Mouse (Mus musculus): ENCODE measurements at regions not wholly inside any gene's neighbourhood (a gene's known extent, or its start where the extent isn't known, plus 50 kb on each side); places are given as distances from the start of the nearest gene placed in this dataset.

- Histone ChIP-seq H3K27ac (ENCODE audit: low read depth, low read length) (no peak overlapping the region), H3K4me3 (ENCODE audit: low read depth, low read length) (no peak overlapping the region), H3K4me2 (ENCODE audit: low read depth) (no peak overlapping the region), H3K4me1 (ENCODE audit: control insufficient read depth, insufficient read depth, low read length) (no peaks in the 10 kb centered on the region; the same call in 1 of the 2 replicates), H3K27me3 (ENCODE audit: control insufficient read depth, insufficient read depth, low read length) (no peaks in the 10 kb centered on the region), H3K9me3 (ENCODE audit: control insufficient read depth, low read length) (no peaks in the 10 kb centered on the region), H3K9ac (ENCODE audit: low read length) (no peak overlapping the region), H3K36me3 (ENCODE audit: control insufficient read depth, insufficient read depth, low read length) (no peaks in the 10 kb centered on the region)
- DNase-seq (ENCODE audit: low spot score) = no peak
- 88% methylated on average over 5 of the region's 5 CpGs for WGBS
- no peak for ATAC-seq (ENCODE audit: insufficient read depth, low FRiP score, low TSS enrichment)
Observed at GRCm38 (mm10) chr16:44621573-44621972, 62.9 kb upstream of the Boc start.

GRCm38 (mm10) chr16:44620536-44620935 lies 61.8 kb upstream of the Boc start:
- ATAC-seq (ENCODE audit: insufficient read depth, low FRiP score, low TSS enrichment) (no peak), DNase-seq (ENCODE audit: low spot score) (no peak)
- Histone ChIP-seq H3K4me2 (ENCODE audit: low read depth) (no peak overlapping the region), H3K27me3 (ENCODE audit: control insufficient read depth, insufficient read depth, low read length) (no peaks in the 10 kb centered on the region), H3K4me1 (ENCODE audit: control insufficient read depth, insufficient read depth, low read length) (peaks cover 3% of the 10 kb centered on the region; the same call in 1 of the 2 replicates), H3K9ac (ENCODE audit: low read length) (no peak overlapping the region), H3K9me3 (ENCODE audit: control insufficient read depth, low read length) (no peaks in the 10 kb centered on the region), H3K4me3 (ENCODE audit: low read depth, low read length) (no peak overlapping the region), H3K27ac (ENCODE audit: low read depth, low read length) (no peak overlapping the region), H3K36me3 (ENCODE audit: control insufficient read depth, insufficient read depth, low read length) (no peaks in the 10 kb centered on the region)
- 93% methylated on average over 2 of the region's 2 CpGs for WGBS

GRCm38 (mm10) chr16:44619476-44620103 lies 60.9 kb upstream of the Boc start:
- Histone ChIP-seq H3K27me3 (ENCODE audit: control insufficient read depth, insufficient read depth, low read length) (no peaks in the 10 kb centered on the region), H3K4me1 (ENCODE audit: control insufficient read depth, insufficient read depth, low read length) (peaks cover 7% of the 10 kb centered on the region; the same call in 1 of the 2 replicates), H3K9me3 (ENCODE audit: control insufficient read depth, low read length) (no peaks in the 10 kb centered on the region), H3K4me3 (ENCODE audit: low read depth, low read length) (no peak overlapping the region), H3K36me3 (ENCODE audit: control insufficient read depth, insufficient read depth, low read length) (no peaks in the 10 kb centered on the region), H3K9ac (ENCODE audit: low read length) (no peak overlapping the region), H3K4me2 (ENCODE audit: low read depth) (no peak overlapping the region), H3K27ac (ENCODE audit: low read depth, low read length) (no peak overlapping the region)
- ATAC-seq (ENCODE audit: insufficient read depth, low FRiP score, low TSS enrichment) (no peak), DNase-seq (ENCODE audit: low spot score) (no peak)
- 75% methylated on average over 4 of the region's 4 CpGs for WGBS

- H3K4me1 ChIP-seq (ENCODE audit: control insufficient read depth, insufficient read depth, low read length) = peaks cover 7% of the 10 kb centered on the region; the same call in 1 of the 2 replicates
- no peak overlapping the region for H3K4me3 ChIP-seq (ENCODE audit: low read depth, low read length)
- no peak for DNase-seq (ENCODE audit: low spot score)
- H3K36me3 ChIP-seq (ENCODE audit: control insufficient read depth, insufficient read depth, low read length) = no peaks in the 10 kb centered on the region
- no peak overlapping the region for H3K4me2 ChIP-seq (ENCODE audit: low read depth)
- no peak for ATAC-seq (ENCODE audit: insufficient read depth, low FRiP score, low TSS enrichment)
- WGBS = 86% methylated on average over 6 of the region's 6 CpGs
- H3K27ac ChIP-seq (ENCODE audit: low read depth, low read length) = peak overlapping the region; percentile 45; the same call in 1 of the 2 replicates
- H3K9ac ChIP-seq (ENCODE audit: low read length) = no peak overlapping the region
- no peaks in the 10 kb centered on the region for H3K9me3 ChIP-seq (ENCODE audit: control insufficient read depth, low read length)
- no peaks in the 10 kb centered on the region for H3K27me3 ChIP-seq (ENCODE audit: control insufficient read depth, insufficient read depth, low read length)
Observed at GRCm38 (mm10) chr16:44617041-44617440, 58.3 kb upstream of the Boc start.

GRCm38 (mm10) chr16:44616376-44616775 lies 57.7 kb upstream of the Boc start:
- peak; percentile 35 for DNase-seq (ENCODE audit: low spot score)
- H3K9me3 ChIP-seq (ENCODE audit: control insufficient read depth, low read length) = no peaks in the 10 kb centered on the region
- H3K4me3 ChIP-seq (ENCODE audit: low read depth, low read length) = no peak overlapping the region
- no peak overlapping the region for H3K4me2 ChIP-seq (ENCODE audit: low read depth)
- ATAC-seq (ENCODE audit: insufficient read depth, low FRiP score, low TSS enrichment) = no peak
- WGBS = 29% methylated on average over 5 of the region's 5 CpGs
- peaks cover 7% of the 10 kb centered on the region; the same call in 1 of the 2 replicates for H3K4me1 ChIP-seq (ENCODE audit: control insufficient read depth, insufficient read depth, low read length)
- H3K36me3 ChIP-seq (ENCODE audit: control insufficient read depth, insufficient read depth, low read length) = no peaks in the 10 kb centered on the region
- H3K27me3 ChIP-seq (ENCODE audit: control insufficient read depth, insufficient read depth, low read length) = no peaks in the 10 kb centered on the region
- H3K9ac ChIP-seq (ENCODE audit: low read length) = no peak overlapping the region
- H3K27ac ChIP-seq (ENCODE audit: low read depth, low read length) = peak overlapping the region; percentile 45; the same call in 1 of the 2 replicates

GRCm38 (mm10) chr16:44615878-44616206 lies 57.1 kb upstream of the Boc start:
- no peak overlapping the region for H3K4me2 ChIP-seq (ENCODE audit: low read depth)
- peak; percentile 63 for ATAC-seq (ENCODE audit: insufficient read depth, low FRiP score, low TSS enrichment)
- 35% methylated on average over 3 of the region's 3 CpGs for WGBS

GRCm38 (mm10) chr16:44615172-44615877 lies 56.6 kb upstream of the Boc start:
- DNase-seq (ENCODE audit: low spot score) (no peak), ATAC-seq (ENCODE audit: insufficient read depth, low FRiP score, low TSS enrichment) (no peak; the same call in 1 of the 2 replicates)
- Histone ChIP-seq H3K9ac (ENCODE audit: low read length) (no peak overlapping the region), H3K36me3 (ENCODE audit: control insufficient read depth, insufficient read depth, low read length) (no peaks in the 10 kb centered on the region), H3K9me3 (ENCODE audit: control insufficient read depth, low read length) (no peaks in the 10 kb centered on the region), H3K27ac (ENCODE audit: low read depth, low read length) (0 out of 2 replicates have a peak overlapping the region, but pooled peaks have one; percentile 17), H3K4me2 (ENCODE audit: low read depth) (no peak overlapping the region), H3K27me3 (ENCODE audit: control insufficient read depth, insufficient read depth, low read length) (no peaks in the 10 kb centered on the region), H3K4me3 (ENCODE audit: low read depth, low read length) (no peak overlapping the region), H3K4me1 (ENCODE audit: control insufficient read depth, insufficient read depth, low read length) (peaks cover 7% of the 10 kb centered on the region; the same call in 1 of the 2 replicates)
- 48% methylated on average over 9 of the region's 9 CpGs for WGBS

More at GRCm38 (mm10) chr16:44615878-44616206, 57.1 kb upstream of the Boc start:
- Histone ChIP-seq H3K27me3 (ENCODE audit: control insufficient read depth, insufficient read depth, low read length) (no peaks in the 10 kb centered on the region), H3K9me3 (ENCODE audit: control insufficient read depth, low read length) (no peaks in the 10 kb centered on the region), H3K4me3 (ENCODE audit: low read depth, low read length) (no peak overlapping the region), H3K9ac (ENCODE audit: low read length) (no peak overlapping the region), H3K4me1 (ENCODE audit: control insufficient read depth, insufficient read depth, low read length) (peaks cover 7% of the 10 kb centered on the region; the same call in 1 of the 2 replicates), H3K36me3 (ENCODE audit: control insufficient read depth, insufficient read depth, low read length) (no peaks in the 10 kb centered on the region), H3K27ac (ENCODE audit: low read depth, low read length) (no peak overlapping the region)
- peak; percentile 53 for DNase-seq (ENCODE audit: low spot score)

- Histone ChIP-seq H3K9ac (ENCODE audit: low read length) (no peak overlapping the region), H3K4me2 (ENCODE audit: low read depth) (no peak overlapping the region), H3K27me3 (ENCODE audit: control insufficient read depth, insufficient read depth, low read length) (no peaks in the 10 kb centered on the region), H3K4me3 (ENCODE audit: low read depth, low read length) (no peak overlapping the region), H3K36me3 (ENCODE audit: control insufficient read depth, insufficient read depth, low read length) (no peaks in the 10 kb centered on the region), H3K4me1 (ENCODE audit: control insufficient read depth, insufficient read depth, low read length) (peaks cover 7% of the 10 kb centered on the region; the same call in 1 of the 2 replicates), H3K27ac (ENCODE audit: low read depth, low read length) (no peak overlapping the region), H3K9me3 (ENCODE audit: control insufficient read depth, low read length) (no peaks in the 10 kb centered on the region)
- DNase-seq (ENCODE audit: low spot score) (no peak), ATAC-seq (ENCODE audit: insufficient read depth, low FRiP score, low TSS enrichment) (no peak)
- WGBS = 93% methylated on average over 5 of the region's 5 CpGs
Observed at GRCm38 (mm10) chr16:44614235-44614634, 55.5 kb upstream of the Boc start.

- no peak overlapping the region for H3K9ac ChIP-seq (ENCODE audit: low read length)
- ATAC-seq (ENCODE audit: insufficient read depth, low FRiP score, low TSS enrichment) = no peak
- WGBS = 77% methylated on average over 5 of the region's 5 CpGs
- H3K4me2 ChIP-seq (ENCODE audit: low read depth) = no peak overlapping the region
- peaks cover 7% of the 10 kb centered on the region; the same call in 1 of the 2 replicates for H3K4me1 ChIP-seq (ENCODE audit: control insufficient read depth, insufficient read depth, low read length)
- H3K4me3 ChIP-seq (ENCODE audit: low read depth, low read length) = no peak overlapping the region
- no peak overlapping the region for H3K27ac ChIP-seq (ENCODE audit: low read depth, low read length)
- no peak for DNase-seq (ENCODE audit: low spot score)
- no peaks in the 10 kb centered on the region for H3K36me3 ChIP-seq (ENCODE audit: control insufficient read depth, insufficient read depth, low read length)
- no peaks in the 10 kb centered on the region for H3K9me3 ChIP-seq (ENCODE audit: control insufficient read depth, low read length)
- H3K27me3 ChIP-seq (ENCODE audit: control insufficient read depth, insufficient read depth, low read length) = no peaks in the 10 kb centered on the region
Observed at GRCm38 (mm10) chr16:44612676-44613075, 54.0 kb upstream of the Boc start.

All from neural tube, embryonic 11.5 days (tissue).